Mouse (Mus musculus) NIH3T3 (cell line): ENCODE data around the gene Stxbp1.
A peak's percentile ranks its signal among the peaks of the same experiment; 100 is the strongest.
"Not testable (repeated sequence)": the region's sequence is repeated elsewhere in the genome, so short reads cannot be mapped to it uniquely, and the experiment has no call there.

Source experiments
- DNase-seq: peaks from one replicate; pipeline ENCODE4 v3.0.0-alpha.2; 2012; ENCODE audit warnings: low read depth

The Stxbp1 gene

GRCm38 (mm10) chr2:32874070-32874469, 27.0 kb upstream of the Stxbp1 start:
- DNase-seq: no peak

GRCm38 (mm10) chr2:32870275-32871100, 23.4 kb upstream of the Stxbp1 start:
- peak; percentile 34 for DNase-seq

- DNase-seq: no peak
Measured at GRCm38 (mm10) chr2:32869721-32870274, 22.8 kb upstream of the Stxbp1 start.

- peak; percentile 80 for DNase-seq
Measured at GRCm38 (mm10) chr2:32867354-32867753, 20.3 kb upstream of the Stxbp1 start.

- DNase-seq: peak; percentile 87
Measured at GRCm38 (mm10) chr2:32864755-32865154, 17.7 kb upstream of the Stxbp1 start.

- peak; percentile 62 for DNase-seq
Measured at GRCm38 (mm10) chr2:32863317-32863716, 16.3 kb upstream of the Stxbp1 start.

DNA sequence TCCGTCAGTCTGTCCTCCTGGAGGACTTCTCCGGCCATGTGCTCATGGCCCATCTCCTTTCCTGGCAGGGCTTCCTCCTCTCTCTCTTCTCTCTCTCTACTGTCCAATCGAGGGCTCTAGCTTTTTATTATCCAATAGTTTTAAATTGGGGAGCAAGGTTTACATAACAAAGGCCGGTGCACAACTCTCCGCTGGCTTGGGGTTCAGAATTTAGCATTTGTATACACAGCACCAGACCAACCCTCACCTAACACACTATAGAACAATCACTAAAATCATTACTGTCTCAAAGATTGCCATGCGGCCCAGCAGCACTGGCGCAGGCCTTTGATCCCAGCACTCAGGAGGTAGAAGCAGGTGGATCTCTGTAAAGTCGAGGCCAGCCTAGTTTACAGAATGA, 13.8 kb upstream of the Stxbp1 start:
- no peak for DNase-seq

DNA sequence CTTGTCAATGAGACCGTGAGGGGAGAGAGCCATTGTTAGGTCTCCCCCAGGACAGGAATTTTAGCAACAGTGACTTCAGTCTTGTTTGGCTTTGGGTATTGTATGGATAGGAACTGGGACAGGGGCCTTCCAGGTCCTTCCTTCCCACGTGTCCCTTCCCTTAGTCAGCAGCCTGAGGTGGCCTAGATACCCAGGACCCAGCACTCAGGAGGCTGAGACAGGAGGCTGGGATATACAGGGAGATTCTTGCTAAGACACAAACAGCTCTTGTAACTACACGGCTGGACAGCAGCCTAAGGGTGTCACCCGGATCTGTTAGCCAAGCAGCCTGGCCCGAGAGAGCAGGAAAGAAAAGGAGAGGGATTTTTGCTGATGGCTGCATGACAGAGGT, 12.6 kb upstream of the Stxbp1 start:
- DNase-seq: no peak

GRCm38 (mm10) chr2:32859010-32859621, 12.1 kb upstream of the Stxbp1 start:
- DNase-seq: peak; percentile 78

GRCm38 (mm10) chr2:32857584-32857983, 10.5 kb upstream of the Stxbp1 start:
- DNase-seq: peak; percentile 95

DNA sequence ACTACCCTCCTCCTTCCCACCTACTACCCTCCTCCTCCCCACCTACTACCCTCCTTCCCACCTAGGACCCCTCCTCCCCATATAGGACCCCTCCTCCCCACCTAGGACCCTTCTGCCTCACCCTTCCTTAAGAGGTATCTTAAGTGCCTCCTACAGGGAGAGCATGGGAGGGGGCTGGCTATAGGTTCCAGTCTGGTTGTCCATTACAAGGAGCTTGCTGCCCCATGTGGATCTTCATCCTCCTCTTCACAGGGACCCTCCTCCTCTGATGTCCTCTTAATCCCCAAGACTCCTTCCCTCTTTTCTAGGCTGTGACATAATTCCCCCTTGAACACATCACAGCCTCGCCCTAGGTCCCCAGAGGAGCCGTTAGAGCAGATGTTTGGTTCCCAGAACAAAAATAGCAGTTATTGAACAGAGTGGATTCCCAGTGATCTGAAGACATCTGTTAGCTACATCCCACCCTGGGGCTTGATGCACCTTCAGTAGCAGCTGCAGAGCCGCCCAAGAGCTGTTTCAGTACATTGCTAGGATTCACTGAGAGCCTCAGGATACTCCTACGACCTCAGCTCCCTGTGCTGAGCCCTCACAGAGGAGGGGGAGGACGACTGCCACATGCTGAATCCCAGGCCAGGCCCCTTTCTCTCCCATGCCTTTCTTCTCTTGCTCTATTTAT, 8.9 kb upstream of the Stxbp1 start:
- no peak for DNase-seq

DNA sequence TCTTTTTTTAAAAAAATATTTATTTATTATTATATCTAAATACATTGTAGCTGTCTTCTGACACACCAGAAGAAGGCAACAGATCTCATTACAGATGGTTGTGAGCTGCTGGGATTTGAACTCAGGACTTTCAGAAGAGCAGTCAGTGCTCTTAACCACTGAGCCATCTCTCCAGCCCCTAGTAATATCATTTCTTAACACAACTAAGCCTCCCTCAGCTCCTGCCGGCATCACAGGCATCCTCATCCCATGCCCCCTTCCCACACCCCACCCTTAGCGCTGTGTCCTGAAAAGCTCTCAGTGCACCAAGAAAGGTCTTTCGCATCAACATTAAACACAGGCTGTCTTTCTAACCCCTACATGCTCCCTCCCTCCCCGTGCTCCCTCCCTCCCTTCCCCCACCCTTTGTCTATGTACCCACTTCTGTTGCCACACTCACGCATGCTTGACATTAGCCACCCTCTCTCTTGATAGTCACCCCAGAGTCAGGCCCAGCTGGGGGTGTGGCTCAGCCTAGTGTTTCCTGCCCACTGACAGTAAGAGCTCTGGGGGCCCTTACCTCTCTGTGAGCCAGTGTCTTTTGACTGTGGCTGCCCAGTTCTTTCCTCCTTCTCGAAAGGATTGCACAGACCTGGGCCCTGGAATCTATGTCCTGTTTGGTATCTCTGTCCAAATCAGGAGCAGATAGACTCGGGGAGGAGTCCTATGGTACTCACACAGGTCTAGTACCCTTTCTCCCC, 8.2 kb upstream of the Stxbp1 start:
- no peak for DNase-seq

GRCm38 (mm10) chr2:32854206-32854605, 7.2 kb upstream of the Stxbp1 start:
- DNase-seq: peak; percentile 96

- DNase-seq: not testable (repeated sequence)
Measured at GRCm38 (mm10) chr2:32853716-32854115, 6.7 kb upstream of the Stxbp1 start.

DNA sequence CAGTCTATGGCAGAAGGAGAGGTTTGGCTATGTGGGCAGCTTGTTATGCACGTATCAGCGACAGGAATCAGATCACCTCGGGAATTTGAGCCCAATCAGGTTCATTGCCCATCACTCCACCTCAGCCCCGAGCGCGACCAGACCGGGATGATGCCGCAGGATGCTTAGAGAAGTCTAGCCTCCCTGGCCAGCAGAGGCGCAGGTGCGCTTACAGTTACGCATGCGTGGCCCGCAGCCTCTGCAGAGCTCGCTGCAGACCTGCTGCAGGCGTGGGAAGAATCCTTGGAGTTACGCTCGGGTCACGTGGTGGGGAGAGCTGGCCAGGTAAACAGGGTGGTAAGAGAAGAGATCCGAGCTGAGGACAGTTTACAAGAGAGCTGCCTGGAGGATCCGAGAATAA, 5.1 kb upstream of the Stxbp1 start:
- DNase-seq: no peak

DNA sequence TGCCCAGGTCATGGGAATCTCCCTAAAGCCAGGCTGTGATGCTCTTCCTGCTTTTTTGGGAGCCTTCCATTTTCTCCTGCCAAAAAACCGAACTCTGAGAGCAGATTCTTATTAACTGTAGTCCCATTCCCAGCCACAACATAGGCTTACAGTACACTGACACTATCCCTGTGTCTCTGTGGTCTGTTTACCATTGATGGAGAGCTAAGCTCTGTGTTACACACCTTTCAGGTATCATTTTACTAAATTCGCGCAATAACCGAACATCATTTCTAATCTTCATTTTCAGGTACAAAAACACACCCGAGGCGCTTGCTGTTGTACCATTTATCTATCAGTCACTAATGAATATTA, 400 bp upstream of the Stxbp1 start:
- DNase-seq: no peak

DNA sequence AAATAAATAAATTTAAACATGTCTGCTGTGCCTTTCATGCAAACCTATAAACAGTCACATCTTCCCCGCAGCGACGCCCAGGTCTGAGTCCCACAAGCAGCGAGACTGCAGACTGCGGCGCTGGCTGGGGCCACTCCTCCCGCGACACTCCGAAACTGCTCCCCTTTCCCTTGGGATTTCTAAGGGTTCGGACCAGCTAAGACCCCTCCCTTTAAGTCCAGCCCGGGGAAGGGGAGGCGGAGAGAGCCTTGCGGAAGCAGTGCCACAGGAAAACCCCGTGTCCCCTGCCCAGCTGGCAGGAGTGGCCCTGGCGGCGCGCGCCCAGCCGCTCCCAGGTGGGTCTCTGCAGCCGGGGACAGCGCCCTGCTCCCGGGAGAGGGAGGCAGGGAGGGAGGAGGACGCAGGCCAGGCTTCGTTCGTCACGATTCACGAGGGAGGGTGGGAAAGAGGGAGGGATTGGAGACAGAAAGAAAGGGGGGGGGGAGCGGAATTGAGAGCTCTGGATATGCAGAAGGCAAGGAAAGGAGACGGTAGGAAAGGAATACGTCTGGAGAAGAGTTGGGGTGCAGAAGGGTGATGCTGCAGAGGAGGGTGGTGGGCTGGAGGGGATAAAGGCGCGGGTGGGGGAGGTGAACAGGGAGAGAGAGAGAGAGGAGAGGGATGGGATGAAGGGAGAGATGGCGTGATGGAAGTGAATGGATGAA, 792 bp downstream of the Stxbp1 start:
- DNase-seq: peak; percentile 85

GRCm38 (mm10) chr2:32845572-32846100, 1.4 kb downstream of the Stxbp1 start:
- DNase-seq: peak; percentile 45

GRCm38 (mm10) chr2:32842558-32842957, 4.5 kb downstream of the Stxbp1 start:
- peak; percentile 52 for DNase-seq

GRCm38 (mm10) chr2:32841099-32841498, 5.9 kb downstream of the Stxbp1 start:
- DNase-seq: no peak

GRCm38 (mm10) chr2:32839261-32839660, 7.8 kb downstream of the Stxbp1 start:
- no peak for DNase-seq
